Mouse (Mus musculus): ENCODE results near the gene Dnajc14. TPM values are rescaled to one million over a fixed set of nuclear protein-coding genes. Genes with fewer than 3 reads are reported as not detected.

Gene Dnajc14
- total and polyA plus RNA-seq, 3 experiments, result 8.4 to 36.4 (median 34.1) TPM

- peaks cover 25% of the 10 kb centered on the region for H3K36me3 ChIP-seq (ENCODE audit: control insufficient read depth, insufficient read depth, low read length)
- H3K4me1 ChIP-seq (ENCODE audit: control insufficient read depth, insufficient read depth, low read length), result peaks cover 15% of the 10 kb centered on the region
- peak; percentile 53 for TF ChIP-seq CTCF (IDR thresholded peaks at IDR 0.05)
- peak; percentile 74 for TF ChIP-seq POLR2A (IDR thresholded peaks at IDR 0.05; ENCODE audit: insufficient read depth, low read depth, low read length)
- TF ChIP-seq EP300 (IDR thresholded peaks at IDR 0.05; ENCODE audit: insufficient read depth, low read depth, low read length), result 0 out of 2 replicates have a peak, but pooled peaks have one; percentile 8
- no peaks in the 10 kb centered on the region for H3K27me3 ChIP-seq (ENCODE audit: control insufficient read depth, insufficient read depth, low read length)
- DNase-seq, result peak; percentile 96 to 98
- intact Hi-C loops (cut with DNase I), result loop anchor here (1.0 to 10.0 kb wide), 3 partner anchors 33 to 261 kb away; partner anchors contain the start of genes Rpl41 and Zc3h10
- WGBS, result under 1% methylated on average over 68 of the region's 70 CpGs
- peak overlapping the region; percentile 91 for H3K27ac ChIP-seq
- H3K79me2 ChIP-seq (replicated peaks; ENCODE audit: control insufficient read depth, insufficient read depth, low read length), result peaks cover 5% of the 10 kb centered on the region
- H3K9ac ChIP-seq (ENCODE audit: low read depth, low read length), result peak overlapping the region; percentile 88
- H3K4me3 ChIP-seq, result peak overlapping the region; percentile 82
Measured at GRCm38 (mm10) chr10:128805092-128806000, 1.5 kb downstream of the Dnajc14 start.

GRCm38 (mm10) chr10:128806086-128806485 lies 2.2 kb downstream of the Dnajc14 start:
- Histone ChIP-seq H3K27ac (peak overlapping the region; percentile 49), H3K4me3 (peak overlapping the region; percentile 82), H3K36me3 (ENCODE audit: control insufficient read depth, insufficient read depth, low read length) (peaks cover 27% of the 10 kb centered on the region), H3K9ac (ENCODE audit: low read depth, low read length) (peak overlapping the region; percentile 30), H3K79me2 (replicated peaks; ENCODE audit: control insufficient read depth, insufficient read depth, low read length) (peaks cover 5% of the 10 kb centered on the region), H3K4me1 (ENCODE audit: control insufficient read depth, insufficient read depth, low read length) (peaks cover 15% of the 10 kb centered on the region), H3K27me3 (ENCODE audit: control insufficient read depth, insufficient read depth, low read length) (no peaks in the 10 kb centered on the region)
- no peak for DNase-seq
- TF ChIP-seq POLR2A (IDR thresholded peaks at IDR 0.05; ENCODE audit: insufficient read depth, low read depth, low read length) (no peak), EP300 (IDR thresholded peaks at IDR 0.05; ENCODE audit: insufficient read depth, low read depth, low read length) (no peak), CTCF (IDR thresholded peaks at IDR 0.05) (no peak)
- intact Hi-C loops (cut with DNase I), result loop anchor here (2.0 to 10.0 kb wide), 3 partner anchors 15 to 261 kb away; partner anchors contain the start of genes Ormdl2, Rpl41 and Zc3h10
- 28% methylated on average over 6 of the region's 6 CpGs for WGBS

GRCm38 (mm10) chr10:128807018-128807417 lies 3.2 kb downstream of the Dnajc14 start:
- intact Hi-C loops (cut with DNase I), result loop anchor here (2.0 to 10.0 kb wide), 3 partner anchors 14 to 262 kb away; partner anchors contain the start of genes Ormdl2, Rpl41 and Zc3h10
- peaks cover 27% of the 10 kb centered on the region for H3K36me3 ChIP-seq (ENCODE audit: control insufficient read depth, insufficient read depth, low read length)
- no peak for DNase-seq
- peaks cover 5% of the 10 kb centered on the region for H3K79me2 ChIP-seq (replicated peaks; ENCODE audit: control insufficient read depth, insufficient read depth, low read length)
- peak overlapping the region; percentile 82 for H3K4me3 ChIP-seq
- no peak overlapping the region; the same call in 1 of the 2 replicates for H3K27ac ChIP-seq
- WGBS, result 51% methylated on average over 8 of the region's 8 CpGs
- TF ChIP-seq POLR2A (IDR thresholded peaks at IDR 0.05; ENCODE audit: insufficient read depth, low read depth, low read length), result no peak
- TF ChIP-seq CTCF (IDR thresholded peaks at IDR 0.05), result no peak
- TF ChIP-seq EP300 (IDR thresholded peaks at IDR 0.05; ENCODE audit: insufficient read depth, low read depth, low read length), result no peak
- H3K9ac ChIP-seq (ENCODE audit: low read depth, low read length), result peak overlapping the region; percentile 52
- H3K4me1 ChIP-seq (ENCODE audit: control insufficient read depth, insufficient read depth, low read length), result peaks cover 15% of the 10 kb centered on the region
- H3K27me3 ChIP-seq (ENCODE audit: control insufficient read depth, insufficient read depth, low read length), result no peaks in the 10 kb centered on the region

DNA sequence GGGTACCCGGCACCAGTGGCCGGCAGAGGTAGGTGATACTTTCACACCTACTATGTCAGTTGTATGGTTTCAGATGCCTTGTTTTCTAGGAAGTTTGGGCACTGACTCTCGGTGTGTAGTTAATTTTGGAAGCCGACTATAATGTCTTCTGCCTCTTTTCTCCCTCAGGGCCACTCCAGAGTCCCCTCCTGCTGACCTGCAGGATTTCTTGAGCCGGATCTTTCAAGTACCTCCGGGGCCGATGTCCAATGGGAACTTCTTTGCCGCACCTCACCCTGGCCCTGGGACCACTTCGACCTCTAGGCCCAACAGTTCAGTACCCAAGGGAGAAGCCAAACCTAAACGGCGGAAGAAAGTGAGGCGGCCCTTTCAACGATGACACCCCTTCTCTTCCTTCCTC lies 13.2 kb downstream of the Dnajc14 start, which contains the start of gene Sarnp:
Gene Sarnp (plus strand): TSS at position 301 of the 400 bp plus-strand sequence.
- DNase-seq, result no peak
- TF ChIP-seq EP300 (IDR thresholded peaks at IDR 0.05; ENCODE audit: insufficient read depth, low read depth, low read length), result no peak
- Histone ChIP-seq H3K9ac (ENCODE audit: low read depth, low read length) (no peak within 1 kb of the TSS), H3K4me3 (no peak within 1 kb of the TSS), H3K79me2 (replicated peaks; ENCODE audit: control insufficient read depth, insufficient read depth, low read length) (no peaks in the 10 kb centered on the region; the same call in none of the 2 replicates), H3K27ac (no peak within 1 kb of the TSS), H3K4me1 (ENCODE audit: control insufficient read depth, insufficient read depth, low read length) (peaks cover 2% of the 10 kb centered on the region), H3K27me3 (ENCODE audit: control insufficient read depth, insufficient read depth, low read length) (no peaks in the 10 kb centered on the region), H3K36me3 (ENCODE audit: control insufficient read depth, insufficient read depth, low read length) (peaks cover 5% of the 10 kb centered on the region)
- intact Hi-C loops (cut with DNase I), result no loop called here
- 83% methylated on average over 13 of the region's 13 CpGs for WGBS

DNA sequence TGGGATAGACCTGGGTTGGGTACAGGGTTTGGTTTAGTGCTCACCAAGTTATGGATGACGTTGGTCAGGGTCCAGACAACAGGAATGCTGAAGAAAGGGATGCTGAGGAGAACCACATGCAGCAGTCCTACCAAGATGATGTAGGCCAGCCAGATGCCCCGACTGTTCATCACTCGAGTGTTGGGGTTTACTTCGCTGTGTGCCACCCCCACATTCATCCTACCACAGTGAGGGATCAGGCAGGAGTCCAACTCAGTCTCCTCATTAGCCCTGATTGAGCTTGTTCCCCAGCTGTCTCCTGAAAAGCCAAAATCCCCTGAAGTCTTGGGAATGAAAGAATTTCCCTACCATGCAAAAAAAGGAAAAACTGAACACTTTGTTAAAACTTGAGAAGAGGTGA lies 16.4 kb downstream of the Dnajc14 start:
- H3K27me3 ChIP-seq (ENCODE audit: control insufficient read depth, insufficient read depth, low read length), result no peaks in the 10 kb centered on the region
- H3K9ac ChIP-seq (ENCODE audit: low read depth, low read length), result no peak overlapping the region
- H3K4me1 ChIP-seq (ENCODE audit: control insufficient read depth, insufficient read depth, low read length), result peaks cover 2% of the 10 kb centered on the region
- TF ChIP-seq POLR2A (IDR thresholded peaks at IDR 0.05; ENCODE audit: insufficient read depth, low read depth, low read length) (no peak), CTCF (IDR thresholded peaks at IDR 0.05) (no peak), EP300 (IDR thresholded peaks at IDR 0.05; ENCODE audit: insufficient read depth, low read depth, low read length) (no peak)
- DNase-seq, result no peak
- peaks cover 10% of the 10 kb centered on the region for H3K36me3 ChIP-seq (ENCODE audit: control insufficient read depth, insufficient read depth, low read length)
- intact Hi-C loops (cut with DNase I), result loop anchor here (2.0 to 5.0 kb wide), 2 partner anchors 13 to 73 kb away; partner anchors contain the start of gene Pym1
- 86% methylated on average over 4 of the region's 4 CpGs for WGBS
- H3K79me2 ChIP-seq (replicated peaks; ENCODE audit: control insufficient read depth, insufficient read depth, low read length), result peaks cover 2% of the 10 kb centered on the region
- H3K4me3 ChIP-seq, result no peak overlapping the region
- H3K27ac ChIP-seq, result no peak overlapping the region
